Mouse (Mus musculus) lung, postnatal 14 days (tissue): ENCODE measurements around the gene Moxd1.
A peak's percentile ranks its signal among the peaks of the same experiment; 100 is the strongest.

Experiments
- DNase-seq: peaks from one replicate; pipeline ENCODE4 v3.0.0; 2021

The Moxd1 gene

GRCm38 (mm10) chr10:24223449-24224143 is at the start of gene Moxd1:
Moxd1 (plus strand) TSS chr10:24223517.
- DNase-seq, result peak; percentile 19

GRCm38 (mm10) chr10:24190392-24190791 is 32.9 kb upstream of the Moxd1 start:
- no peak for DNase-seq

- DNase-seq, result no peak
Observed at GRCm38 (mm10) chr10:24191977-24192376, 31.3 kb upstream of the Moxd1 start.

GRCm38 (mm10) chr10:24199303-24199702 is 24.0 kb upstream of the Moxd1 start:
- DNase-seq, result no peak

- DNase-seq, result no peak
Observed at GRCm38 (mm10) chr10:24200099-24200498, 23.2 kb upstream of the Moxd1 start.

- no peak for DNase-seq
Observed at GRCm38 (mm10) chr10:24210075-24210474, 13.2 kb upstream of the Moxd1 start.

DNA sequence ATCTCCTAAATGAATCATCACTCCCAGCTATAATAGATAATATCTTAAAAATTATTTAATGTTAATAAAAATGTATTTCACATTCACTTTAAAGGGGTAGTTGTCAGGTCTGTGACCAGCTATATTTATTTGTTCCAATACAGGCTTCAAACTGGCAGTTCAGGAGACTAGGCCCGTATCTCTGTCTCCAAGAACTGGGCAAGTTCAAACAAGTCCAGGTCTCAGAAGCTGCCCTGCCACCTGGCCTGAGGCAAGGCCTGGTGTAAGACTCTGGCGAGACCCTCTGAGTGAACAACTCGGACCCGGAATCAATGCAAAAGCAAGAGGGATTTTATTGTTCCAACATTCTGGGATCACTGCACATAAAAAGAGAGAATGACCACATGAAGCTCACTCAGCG is 10.0 kb upstream of the Moxd1 start:
- no peak for DNase-seq

DNA sequence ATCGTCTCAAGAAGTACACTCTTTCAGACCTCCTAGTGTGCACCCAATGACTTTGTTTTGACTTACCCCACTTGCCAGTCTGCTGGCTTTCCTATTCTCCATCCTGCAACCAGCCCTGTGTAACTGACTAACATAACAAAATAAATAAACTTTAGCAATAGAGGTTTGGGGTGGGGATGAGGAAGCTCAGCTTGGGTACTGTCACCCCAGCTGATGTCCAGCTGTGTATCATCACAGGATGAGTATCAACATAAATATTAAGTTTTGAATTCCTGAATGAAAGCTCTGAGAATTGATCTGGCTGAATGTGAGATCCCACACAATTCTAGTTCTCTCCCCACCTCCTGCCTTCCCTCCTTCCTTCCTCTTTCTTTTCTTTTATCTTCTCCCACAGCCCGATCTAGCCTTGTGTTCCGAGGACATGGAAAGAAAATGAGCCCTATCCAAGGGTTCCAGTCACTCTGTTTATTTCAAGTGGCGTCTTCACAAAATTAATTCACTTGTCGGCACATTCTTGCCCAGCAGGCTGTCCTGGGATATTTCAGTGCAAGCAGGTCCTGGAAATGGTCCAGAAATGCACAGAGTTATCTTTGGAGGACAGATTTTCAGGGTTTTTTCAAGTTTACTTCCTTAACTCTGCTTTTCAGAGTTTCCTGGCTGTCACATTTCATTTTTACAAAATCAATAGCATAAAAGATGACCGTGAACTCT is 5.6 kb upstream of the Moxd1 start:
- DNase-seq, result no peak

DNA sequence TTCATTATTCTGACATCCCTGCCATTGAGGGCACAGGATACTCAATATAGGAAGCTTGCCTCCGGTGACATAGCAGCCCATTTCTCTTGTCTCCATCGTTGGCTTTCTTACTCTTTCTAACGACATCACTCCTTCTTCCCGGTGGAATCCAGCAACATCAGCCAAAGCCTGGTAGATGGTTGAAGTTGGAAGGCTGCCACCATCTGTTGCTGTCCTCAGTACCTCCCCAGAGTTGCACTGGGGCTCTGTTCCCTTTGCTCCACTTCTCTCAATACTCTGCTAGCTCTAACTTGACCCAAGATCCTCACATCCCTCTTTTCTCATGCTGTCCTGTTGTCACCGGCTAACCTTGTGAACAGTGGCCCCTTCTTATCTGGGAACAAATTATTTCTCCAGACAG is 2.4 kb upstream of the Moxd1 start:
- no peak for DNase-seq

- DNase-seq, result no peak
Observed at GRCm38 (mm10) chr10:24222911-24223310, 406 bp upstream of the Moxd1 start.

- DNase-seq, result no peak
Observed at GRCm38 (mm10) chr10:24224591-24224990, 1.3 kb downstream of the Moxd1 start.

- no peak for DNase-seq
Observed at GRCm38 (mm10) chr10:24228318-24229183, 5.2 kb downstream of the Moxd1 start.

DNA sequence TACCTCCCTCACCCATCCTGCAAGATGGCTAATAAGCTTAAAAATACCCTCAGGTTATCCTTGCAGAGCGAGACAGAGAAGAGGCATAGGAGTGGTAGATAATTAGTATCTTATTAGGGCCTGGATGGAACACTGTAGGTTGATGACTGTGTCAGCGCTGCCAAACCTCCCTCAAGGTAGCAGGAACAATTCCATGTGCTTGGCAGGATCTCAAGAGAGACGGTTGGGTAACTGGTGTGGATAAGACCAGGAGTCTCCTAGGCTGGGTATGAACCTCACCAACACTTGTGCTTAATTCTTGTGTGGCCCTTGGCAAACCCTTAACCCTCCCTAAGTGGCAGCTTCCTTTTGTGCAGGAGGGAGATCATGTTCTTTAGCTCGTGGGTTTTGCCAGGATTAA is 9.0 kb downstream of the Moxd1 start:
- DNase-seq, result no peak

GRCm38 (mm10) chr10:24235426-24236283 is 12.3 kb downstream of the Moxd1 start:
- DNase-seq, result no peak

- no peak for DNase-seq
Observed at GRCm38 (mm10) chr10:24246815-24247214, 23.5 kb downstream of the Moxd1 start.

DNA sequence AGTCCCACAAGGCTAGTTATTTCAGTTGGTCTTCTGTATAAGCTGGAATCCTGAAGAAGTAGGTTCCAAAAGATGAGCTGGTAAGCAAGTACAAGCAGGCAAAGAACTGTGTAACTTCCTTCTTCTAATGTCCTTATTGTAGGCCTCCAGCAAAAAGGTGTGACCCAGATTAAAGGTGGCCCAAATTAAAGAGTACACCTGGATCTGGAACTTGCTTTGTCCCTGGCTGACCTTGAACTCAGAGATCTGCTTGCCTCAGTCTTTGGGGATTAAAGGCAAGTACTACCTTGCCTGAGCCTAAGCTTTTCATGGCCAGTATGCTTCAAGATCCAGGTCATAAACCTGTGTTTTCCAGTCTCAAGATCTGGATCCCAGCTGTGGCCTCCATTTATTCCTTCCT is 24.8 kb downstream of the Moxd1 start:
- no peak for DNase-seq

GRCm38 (mm10) chr10:24251631-24252030 is 28.3 kb downstream of the Moxd1 start:
- DNase-seq, result no peak

DNA sequence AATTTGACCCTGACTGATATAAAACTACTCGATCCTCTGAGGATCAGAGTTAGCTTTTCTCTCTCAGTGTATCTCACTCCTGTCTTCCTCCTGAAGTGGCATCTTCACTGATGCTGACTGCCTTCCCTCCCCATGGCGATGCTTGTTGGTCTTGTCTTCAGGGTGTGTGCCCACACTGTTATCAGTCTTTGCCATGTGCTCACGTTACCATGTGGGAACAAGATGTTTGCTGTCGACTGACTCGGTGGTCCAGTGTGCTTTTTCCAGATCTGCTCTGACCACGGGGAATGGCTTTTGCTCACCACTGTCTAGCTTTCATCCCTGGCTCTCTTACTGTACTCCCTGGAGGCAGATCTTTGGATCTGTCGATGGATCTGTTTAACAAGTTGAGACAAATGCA is 34.8 kb downstream of the Moxd1 start:
- no peak for DNase-seq

DNA sequence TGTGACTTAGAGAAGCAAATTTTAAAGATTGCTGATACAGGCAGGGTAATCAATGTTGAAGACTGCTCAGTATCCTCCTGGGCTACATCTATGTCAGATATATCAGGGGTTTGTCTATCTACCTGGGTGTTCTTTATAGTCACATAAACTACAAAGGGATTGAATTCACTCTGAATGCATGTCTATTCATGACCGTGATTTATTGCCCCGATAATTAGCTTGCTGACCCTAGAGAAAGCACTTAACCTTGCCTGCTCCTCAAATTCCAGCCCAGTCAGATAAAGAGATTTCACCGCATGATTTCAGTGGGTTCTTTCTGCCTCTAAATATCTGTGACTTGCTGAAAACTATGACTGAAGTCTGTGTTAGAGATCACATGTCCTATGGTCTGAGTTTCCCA is 35.6 kb downstream of the Moxd1 start:
- DNase-seq, result no peak

DNA sequence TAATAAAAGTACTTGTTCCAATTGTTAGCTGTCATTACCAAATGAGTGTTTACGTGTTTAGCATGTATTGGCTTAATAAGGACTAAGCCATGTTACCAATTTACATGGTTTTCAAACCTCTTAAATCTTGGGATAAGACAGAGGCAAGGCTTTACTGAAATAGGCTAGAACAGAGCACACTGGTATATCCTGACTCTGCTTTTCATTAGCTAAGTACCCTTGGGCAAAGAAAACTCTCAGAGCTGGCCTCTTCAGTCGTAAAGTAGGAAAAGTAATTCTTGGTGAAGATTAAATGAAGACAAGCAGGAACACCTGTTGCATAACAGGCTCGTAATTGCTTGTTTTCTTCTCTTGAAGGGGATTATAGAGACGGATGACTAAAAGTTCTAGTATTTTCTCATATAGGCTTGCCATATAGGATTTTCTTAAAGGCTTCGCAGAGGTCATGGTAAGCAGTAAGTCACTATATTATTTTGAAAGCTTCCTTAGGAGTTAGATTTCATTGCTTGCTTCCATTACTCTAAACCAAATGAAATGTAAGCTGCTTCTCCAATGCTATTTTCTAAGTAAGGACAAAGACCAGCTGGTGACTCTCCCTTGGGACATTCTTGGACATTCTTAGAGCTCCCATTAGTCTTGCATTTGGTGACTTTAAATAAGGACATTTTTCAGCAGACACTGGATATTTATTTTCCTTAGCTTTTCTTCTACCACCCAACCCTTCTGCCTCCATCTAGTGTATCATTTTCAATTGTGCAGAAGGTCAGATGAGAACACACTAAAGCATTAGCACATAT is 36.7 kb downstream of the Moxd1 start:
- no peak for DNase-seq

- DNase-seq, result no peak
Observed at GRCm38 (mm10) chr10:24267520-24267919, 44.2 kb downstream of the Moxd1 start.
